Mouse (Mus musculus) megakaryocyte progenitor cell, adult 5-6 weeks (primary cell): Measurements from ENCODE around the gene Cacnb1. TPM values are rescaled to one million over a fixed set of nuclear protein-coding genes. Genes with fewer than 3 reads are reported as not detected.

Source experiments
- ATAC-seq: replicated peaks from 2 replicates; pipeline ENCODE4 v1.8.0; 2016; ENCODE audit warnings: mild to moderate bottlenecking, moderate TSS enrichment, inconsistent platforms; ENCODE audit not compliant: poor library complexity
- total RNA-seq, 2 experiments: library from RNA; stranded (forward) in 1 of 2; stranded (reverse) in 1 of 2; fragments of 157-497, 149-512 nt in 1 of 2; fragments of 200-1000 nt in 1 of 2; gene quantifications; 2 replicates each; pipeline versions ENCODE4 v1.2.3 to v1.2.4; 2015 to 2017

The Cacnb1 gene
- total RNA-seq, 2 experiments from 2014 or later: 0.17 to 0.92 TPM

DNA sequence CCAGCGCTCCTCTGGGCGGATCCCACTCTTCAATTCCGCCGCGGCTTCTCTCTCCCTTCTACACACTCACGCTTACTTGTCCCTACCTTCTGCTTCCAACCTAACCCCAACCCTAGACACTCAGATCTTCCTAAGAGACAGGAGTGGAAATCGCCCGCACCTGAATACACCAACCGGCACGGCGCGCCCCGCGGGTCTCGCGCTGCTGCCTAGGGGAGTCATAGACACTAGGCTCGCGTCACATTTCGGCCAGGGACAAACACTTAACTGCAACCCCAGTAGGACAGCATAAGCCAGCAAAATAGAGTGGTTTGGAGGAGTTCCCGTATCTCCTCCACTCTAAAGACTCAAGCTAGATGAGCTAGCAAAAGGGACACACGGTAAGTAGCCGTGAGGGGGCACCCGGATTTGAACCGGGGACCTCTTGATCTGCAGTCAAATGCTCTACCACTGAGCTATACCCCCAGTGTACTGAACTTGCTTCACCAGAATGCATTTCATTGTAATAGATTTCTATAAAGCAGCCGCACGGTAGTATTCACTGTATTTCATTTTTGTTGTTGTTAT is 34.2 kb downstream of the Cacnb1 start:
- peak; percentile 50 for ATAC-seq

DNA sequence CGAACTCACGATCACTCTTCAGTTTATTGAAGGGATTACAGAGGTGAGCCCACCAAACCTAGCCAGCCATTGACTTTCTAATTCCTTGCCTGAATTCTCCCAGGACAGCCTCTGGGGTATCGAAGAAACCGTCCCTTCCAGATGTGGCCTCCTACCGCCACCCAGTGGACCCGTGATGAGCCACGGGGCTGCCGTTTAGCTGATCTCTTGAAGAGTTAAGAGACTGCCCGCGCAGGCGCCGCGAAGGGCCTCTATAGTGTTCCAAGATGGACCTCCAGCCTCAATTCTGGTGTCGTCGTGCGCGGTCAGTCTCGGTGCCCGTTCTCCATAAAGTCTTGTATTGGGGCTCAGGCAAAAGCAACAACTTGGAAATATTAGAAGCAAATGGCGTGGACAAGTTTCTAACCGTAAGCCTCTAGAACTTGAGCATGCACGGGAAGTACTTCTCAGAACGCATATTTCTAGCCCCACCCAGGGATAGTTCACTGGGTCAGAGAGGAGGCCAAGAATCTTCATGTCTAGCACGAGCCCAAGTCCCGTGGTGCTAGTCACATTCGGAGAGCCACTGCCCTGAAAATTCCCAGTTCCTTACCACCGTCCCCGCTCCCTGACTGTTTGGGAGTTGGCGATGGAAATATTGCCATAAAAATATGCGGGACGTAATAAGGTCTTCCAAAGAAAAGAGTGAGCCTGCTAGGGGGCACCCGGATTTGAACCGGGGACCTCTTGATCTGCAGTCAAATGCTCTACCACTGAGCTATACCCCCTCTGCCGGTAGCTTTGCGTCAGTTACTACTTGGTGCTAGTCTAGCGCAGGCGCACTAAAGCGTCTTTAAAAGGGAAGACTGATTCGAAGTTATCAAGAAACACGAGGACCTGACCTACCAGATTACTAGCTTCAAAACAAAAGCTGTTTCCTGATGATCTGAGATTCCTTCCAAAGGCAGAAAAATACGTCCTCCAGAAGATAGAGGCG is 35.0 kb downstream of the Cacnb1 start:
- ATAC-seq: peak; percentile 74

DNA sequence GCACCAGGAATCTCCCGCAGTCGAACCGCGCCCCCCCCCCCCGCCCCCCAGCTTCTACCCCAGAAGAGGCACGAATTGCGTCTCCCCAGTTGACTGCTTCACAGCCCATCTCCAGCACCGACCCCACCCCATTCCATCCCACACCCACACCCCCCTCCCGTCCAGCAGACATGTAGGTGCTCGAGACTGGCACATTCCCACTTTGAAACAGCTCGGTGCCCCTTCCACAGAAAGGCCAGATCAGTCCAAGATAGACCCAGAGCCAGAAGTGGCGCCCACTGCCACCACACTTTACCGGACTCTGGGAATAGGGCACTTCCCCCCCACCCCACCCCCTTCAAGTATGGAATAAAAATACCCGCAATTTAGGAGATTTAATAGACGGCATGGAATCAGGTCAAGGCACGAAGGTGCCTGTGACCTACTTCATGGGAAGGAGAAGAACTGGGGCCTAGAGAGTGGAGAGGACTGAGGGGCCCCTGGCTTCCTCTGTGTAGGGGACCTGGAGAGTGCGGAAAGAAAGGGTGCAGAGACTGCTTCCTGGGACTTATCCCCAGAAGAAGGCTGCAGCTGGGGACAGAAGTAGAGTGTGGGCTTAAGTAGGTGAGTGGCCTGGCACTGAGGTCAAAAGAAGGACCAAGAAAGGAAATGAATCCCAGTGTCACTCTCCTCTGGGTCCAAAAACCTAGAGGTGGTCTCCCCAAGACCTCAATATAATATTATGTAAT is 35.9 kb downstream of the Cacnb1 start:
- no peak for ATAC-seq

DNA sequence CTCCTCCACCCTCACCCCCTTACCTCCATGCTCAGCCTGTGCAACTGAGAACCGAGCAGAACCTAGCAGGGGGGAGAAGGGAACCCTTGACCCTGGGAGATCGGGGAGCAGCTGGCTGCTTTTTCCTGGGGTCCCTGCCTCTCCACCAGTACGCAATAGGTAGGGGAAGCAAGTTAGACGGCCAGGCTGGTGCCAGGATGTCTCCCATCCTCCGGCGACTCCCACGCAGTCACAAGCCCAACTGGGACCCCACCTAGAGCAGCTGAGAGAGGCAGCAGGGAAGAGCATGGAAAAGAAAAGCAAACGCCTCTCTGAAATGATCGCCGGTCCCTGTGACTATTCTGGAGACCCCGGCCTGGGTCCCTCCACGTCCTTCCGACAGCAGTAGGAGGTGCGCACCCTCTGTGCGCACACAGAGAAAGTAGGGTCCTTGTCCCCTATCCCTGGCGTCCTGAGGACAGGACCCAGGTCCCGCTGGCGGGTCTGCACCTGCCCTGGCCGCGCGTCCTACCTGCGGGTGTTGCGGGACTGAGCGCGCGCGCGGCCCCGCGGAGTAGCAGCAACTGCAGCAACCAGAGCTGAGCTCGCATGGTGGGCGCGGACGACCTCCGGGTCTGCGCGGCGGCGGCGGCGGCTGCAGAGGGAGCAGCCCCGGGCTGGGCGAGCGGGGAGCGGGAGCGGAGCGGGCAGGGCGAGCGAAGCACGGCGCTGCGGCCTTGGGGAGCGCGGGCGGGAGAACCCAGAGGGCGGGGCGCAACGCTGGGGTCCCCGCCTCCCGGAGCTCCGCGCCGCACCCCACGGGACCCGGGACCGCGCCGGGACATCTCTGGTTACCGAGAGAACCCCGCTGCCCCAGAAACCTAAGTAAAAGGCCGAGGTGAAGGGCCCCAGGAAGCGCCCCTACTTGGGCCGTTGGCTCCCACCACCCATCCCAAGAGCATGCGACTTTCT is 36.8 kb downstream of the Cacnb1 start, which contains the start of gene Plxdc1:
TSS of gene Plxdc1 (minus strand) at position 718 of the 951 bp plus-strand sequence.
- no peak for ATAC-seq

DNA sequence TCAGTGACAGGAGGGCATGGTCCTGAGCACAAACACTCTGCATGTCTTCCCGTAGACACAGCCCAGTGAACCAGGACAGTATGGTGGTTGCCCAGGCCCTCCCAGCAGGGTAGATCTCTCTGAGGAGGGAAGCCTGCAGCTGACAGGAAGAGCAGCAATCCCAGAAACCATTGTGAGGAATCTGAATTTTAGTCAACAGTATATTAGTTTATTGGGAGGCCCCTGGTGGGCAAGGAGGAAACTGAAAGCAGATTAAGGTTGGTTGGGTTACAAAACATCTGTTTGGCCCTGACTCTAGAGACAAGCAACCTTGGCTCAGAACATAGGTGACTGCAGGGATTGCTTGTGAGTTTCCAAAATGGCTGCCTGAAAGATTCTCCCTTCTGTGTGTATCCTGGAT is 38.9 kb downstream of the Cacnb1 start:
- no peak for ATAC-seq

DNA sequence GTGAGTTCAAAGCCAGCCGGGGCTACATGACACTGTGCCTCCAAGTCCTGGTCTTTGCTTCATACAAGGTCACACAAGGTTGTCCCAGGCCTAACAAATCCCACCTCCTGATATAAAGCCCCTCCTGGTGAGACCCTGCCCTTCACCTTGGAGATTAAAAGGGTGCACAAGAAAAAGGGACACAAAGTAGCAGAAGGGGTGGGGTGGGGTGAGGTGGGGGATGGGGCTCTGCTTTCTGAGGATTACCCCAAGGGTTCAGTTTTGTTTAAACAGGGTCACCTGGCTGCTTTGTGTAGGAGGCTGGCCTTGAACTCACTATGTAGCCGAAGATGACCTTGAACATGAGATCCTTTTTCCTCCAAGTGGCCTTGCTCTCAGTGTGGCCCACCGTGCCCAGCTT is 39.3 kb downstream of the Cacnb1 start:
- no peak for ATAC-seq

DNA sequence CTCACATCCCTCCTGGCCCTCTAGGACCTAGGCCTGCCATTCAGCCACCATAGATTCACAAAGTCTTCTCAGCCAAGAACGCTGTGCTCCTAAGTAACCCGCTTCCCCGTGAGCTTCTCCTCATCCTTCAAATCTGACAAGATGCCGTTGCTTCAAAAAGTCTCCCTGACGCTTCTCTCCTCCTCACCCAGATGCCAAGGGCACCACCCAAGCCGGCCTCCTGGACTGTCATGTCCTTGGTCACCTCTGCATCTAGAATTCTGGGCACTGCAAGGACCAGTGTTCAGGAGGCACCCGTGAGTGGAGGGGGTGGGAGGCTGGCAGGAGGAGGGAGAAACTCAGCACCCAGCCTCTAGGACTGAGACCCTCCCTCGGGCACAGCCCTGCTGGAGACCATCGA is 40.1 kb downstream of the Cacnb1 start:
- no peak for ATAC-seq

DNA sequence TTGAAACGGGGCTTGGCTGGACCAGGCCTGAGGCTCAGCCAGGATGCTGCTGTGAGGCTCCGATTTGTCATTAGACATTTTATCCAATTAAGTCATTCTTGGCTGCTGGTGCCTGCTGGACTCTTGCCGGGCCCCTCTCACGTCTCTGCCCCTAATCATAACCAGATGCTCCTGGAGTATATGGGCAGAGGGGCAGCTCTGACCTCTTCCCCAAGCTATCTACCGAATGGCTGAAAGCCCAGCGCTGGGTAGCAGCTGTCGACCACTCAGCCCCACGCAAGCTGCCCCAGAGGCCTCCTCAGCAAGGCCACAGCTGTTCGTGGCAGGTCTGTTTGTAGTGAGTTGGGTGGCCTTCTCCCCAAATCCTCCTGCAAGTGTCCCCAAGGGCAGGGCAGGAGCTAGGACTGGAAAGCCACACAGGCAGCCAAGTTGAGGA is 42.3 kb downstream of the Cacnb1 start:
- no peak for ATAC-seq

DNA sequence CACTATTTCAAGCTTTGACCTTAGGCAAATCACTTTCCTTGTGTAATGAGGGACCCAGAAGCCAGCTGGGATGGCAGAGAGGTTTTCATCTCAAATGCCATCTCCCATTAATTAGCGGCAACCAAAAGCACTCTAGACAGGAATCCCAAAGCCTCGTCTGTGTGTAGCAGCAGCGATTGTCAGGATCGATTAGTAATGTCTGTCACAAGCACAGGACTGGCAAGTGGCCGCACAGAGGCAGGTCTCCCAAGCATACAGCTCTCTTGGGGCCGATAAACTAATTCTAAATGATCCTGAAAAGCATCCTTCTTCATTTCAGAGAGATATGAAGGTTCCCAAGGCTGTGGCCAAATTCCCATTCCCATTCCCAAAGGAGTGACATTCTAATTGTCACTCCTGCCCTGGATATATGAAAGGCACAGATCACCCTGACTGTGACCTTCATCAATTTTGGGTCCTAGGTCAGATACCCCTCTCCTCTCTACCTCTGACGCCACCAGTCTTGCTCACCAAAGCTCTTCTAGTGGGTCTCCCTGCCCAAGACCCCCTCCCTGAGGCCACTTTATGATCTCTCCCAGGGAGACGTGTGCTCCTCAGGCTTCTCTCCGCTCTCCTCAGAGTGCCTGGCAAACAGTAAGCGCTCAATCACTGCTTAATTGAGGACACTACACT is 42.9 kb downstream of the Cacnb1 start:
- ATAC-seq: no peak

DNA sequence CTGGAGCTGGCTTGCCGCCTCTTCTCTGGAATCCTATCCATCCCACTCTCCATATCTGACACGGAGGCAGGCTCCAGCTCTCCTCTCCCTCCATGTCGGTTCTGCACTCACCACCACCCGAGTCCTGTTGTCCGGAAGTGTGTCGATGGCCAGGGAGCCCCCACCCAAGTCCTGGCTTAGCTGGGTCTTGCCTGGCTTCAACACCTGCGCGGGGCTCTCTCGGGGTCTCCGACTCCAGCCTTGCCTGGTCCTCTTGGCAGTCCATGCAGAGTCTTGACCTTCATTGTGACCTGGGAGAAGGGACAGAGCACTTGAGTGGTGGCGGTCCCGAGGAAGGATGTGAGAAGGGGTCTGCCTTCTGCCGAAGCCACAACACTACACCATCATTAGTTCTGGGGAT is 44.4 kb downstream of the Cacnb1 start:
- ATAC-seq: no peak

DNA sequence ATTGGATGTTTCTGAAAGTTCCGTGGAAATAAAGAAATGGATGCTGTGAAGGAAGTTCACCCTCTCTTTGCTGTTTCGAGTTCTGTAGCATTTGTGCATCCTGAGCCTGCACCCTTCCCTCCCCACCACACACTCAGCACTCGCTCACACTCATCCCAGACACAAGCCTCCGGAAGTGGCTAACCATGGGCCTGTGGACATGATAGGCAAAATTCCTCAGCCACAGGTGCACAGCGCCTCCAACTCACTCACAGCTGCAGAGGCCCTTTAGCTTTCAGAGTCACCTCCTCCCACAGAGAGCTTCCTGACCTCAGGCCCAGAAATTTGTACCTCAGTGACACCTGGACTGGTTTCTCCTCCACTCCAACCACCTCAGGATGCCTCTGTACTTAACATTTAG is 45.0 kb downstream of the Cacnb1 start:
- no peak for ATAC-seq

DNA sequence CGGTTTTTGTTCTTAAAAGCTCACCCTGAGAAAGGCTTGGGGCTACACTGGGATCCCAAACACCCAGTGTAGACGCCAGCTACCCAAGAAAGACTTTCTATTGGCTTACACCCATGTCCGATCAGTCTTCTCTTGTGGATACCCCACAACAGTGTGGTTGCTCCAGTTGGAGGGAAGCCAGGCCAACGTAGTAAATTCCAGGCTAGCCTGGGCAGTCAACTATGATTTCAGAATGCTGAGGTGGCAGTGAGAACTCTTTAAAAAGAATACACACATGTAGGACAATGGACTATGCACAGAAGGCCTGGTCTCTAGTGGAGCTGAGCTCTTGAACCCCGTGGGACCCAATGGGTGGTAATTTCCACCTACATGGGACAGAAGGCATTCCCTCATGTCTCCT is 48.1 kb downstream of the Cacnb1 start:
- no peak for ATAC-seq

DNA sequence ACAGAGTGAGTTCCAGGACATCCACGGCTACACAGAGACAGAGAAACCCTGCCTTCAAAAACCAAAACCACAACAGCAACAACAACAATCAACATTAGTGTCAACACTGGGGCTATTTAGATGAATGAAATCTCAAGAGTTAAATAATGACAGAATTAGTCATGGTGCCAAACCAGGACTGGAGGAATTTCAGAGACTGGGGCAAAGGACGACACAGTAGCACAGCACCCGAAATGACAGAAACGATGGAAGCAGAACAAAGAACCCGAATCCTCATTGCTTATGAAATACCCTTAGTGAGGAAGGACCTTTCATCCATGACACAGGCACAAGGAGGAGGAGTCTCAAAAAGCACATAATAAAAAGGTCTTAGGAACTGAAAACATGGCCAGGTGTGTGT is 48.7 kb downstream of the Cacnb1 start:
- no peak for ATAC-seq

DNA sequence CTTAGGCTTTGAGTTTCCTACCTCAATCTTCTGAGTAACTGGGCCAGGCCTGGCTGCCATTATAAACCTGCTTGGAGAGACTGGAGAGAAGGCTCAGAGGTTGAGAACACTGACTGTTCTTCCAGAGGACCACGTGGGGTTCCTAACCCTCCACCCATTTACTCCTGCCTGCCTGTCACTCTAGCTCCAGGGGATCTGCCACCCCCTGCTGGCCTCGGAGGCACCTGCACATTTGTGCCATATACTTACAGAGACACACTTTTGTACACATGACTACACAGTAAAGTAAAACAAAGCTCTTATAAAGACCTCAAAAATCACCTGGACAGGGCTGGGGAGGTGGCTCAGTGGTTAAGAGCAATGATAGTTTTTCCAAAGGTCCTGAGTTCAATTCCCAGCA is 50.4 kb downstream of the Cacnb1 start:
- peak; percentile 50; the same call in 1 of the 2 replicates for ATAC-seq

DNA sequence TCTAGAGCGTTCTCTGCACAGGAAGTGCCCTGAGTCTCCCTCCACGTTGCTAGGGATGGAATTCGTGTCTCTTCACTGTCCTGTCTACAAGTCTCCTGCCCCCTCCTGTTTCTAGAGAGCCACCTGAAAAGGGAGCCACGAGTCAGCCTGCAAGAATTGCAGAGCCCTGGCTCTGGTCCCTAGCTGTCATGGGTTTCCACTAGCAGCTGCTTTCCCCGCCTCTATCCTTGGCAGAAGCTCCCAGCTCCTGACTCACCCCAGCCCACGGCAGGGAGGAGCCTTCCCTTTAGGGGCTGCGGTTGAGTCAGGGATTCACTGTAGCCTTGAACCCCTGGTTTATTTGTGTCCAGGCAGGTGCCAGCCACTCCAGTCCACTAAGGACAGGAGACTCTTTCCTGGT is 51.6 kb downstream of the Cacnb1 start:
- ATAC-seq: no peak

DNA sequence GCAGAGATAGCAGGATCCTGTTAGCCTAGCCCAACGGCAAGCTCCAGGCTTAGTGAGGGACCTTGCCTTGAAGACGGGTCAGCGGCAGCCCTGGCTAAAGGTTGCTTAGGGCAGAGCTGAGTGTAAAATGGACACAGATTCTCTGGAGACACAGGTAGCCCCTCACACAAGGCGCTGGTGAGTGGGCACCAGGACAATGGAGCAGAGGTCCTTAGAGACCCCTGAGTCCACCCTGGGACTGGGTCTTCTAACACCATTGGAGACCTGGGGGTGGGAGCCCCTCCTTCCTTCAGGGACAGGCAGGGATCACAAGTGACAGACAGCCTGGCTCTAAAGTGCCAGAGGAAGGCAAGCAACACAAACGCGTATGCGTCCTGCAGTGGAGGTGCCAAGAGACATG is 52.1 kb downstream of the Cacnb1 start:
- ATAC-seq: no peak

DNA sequence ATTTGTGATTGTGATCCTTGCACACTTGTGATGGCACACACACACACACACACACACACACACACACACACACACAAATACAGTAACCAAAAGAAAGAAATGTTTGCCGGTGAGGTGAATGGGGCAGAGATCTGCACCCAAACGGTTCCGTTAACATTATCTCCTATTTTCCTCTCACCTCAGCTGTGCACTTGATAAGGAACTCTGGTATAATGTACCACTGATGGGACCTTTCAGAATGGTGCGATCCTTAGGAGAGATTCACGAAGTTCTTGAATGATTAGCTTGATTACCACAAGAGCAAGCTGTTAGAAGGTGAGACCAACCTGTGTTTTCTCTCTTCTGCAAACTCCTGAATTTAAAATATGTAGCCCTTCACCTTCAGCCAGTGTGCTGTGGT is 54.4 kb downstream of the Cacnb1 start:
- no peak for ATAC-seq

DNA sequence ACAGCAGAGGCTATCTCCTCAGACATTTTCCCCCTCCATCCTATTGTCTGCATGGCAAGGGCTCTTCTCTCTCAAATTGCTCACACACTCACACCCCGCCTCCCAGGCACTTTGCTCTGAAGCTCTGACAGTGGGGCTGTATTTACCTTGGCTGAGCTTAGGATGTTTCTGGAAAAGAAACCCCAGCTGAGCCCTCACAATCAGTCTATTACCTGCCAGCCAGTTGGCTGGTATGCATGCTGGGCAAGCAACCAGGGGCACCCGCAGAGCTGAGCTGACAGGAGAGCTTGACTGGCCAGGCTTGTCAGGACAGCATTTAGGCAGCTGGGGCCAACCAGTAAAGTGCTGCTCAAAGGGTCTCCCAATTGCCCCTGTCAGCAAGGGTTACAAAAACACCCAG is 55.7 kb downstream of the Cacnb1 start:
- no peak for ATAC-seq

DNA sequence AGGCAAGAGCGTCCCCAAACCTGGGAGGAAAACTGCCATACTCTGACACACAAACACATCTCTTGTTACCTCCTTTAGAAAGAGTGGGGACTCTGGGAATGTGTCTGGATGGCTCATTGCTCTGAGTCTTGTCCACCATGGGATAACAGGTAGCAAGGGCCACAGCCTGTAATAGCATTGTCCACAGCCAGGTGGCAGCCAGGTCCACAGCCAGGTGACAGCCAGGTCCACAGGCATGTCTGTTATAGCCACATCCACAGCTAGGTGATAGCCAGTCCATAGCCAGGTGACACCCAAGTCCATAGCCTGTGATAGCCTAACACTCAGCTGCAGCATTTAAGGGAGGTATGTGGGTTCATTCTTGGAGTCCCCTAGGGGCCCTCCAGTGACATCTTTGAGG is 61.9 kb downstream of the Cacnb1 start:
- no peak for ATAC-seq

DNA sequence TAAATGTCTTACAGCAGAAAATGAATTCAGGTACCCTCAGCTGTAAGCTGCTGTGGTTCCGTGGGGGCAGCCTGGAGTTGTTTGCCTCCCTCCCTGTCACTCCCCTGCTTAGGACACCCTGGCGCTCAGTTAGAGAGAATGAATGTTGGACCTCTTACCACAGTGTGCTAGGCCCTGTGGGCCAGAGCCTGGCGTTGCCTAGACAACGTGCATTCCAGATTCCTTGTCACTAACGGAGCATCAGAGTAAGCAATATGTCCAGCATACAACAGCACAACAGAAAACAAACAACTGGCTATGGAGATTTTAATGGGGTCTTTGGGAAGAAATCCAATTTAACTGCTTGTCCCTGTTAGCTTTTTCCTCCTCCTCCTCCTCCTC is 63.5 kb downstream of the Cacnb1 start:
- ATAC-seq: no peak
